Mouse (Mus musculus) midbrain, postnatal 0 days (tissue): ENCODE data around the gene Chic2. TPM values are rescaled to one million over a fixed set of nuclear protein-coding genes. Genes with fewer than 3 reads are reported as not detected.

Source experiments
- ATAC-seq: fragments of 200-750 bp; cut with Nextera tagmentation; 2 replicates; pipeline ENCODE4 v1.8.0; 2017; ENCODE audit warnings: moderate number of reproducible peaks, mild to moderate bottlenecking, moderate TSS enrichment, moderate library complexity; ENCODE audit not compliant: low FRiP score
- DNase-seq: peaks from one replicate; pipeline ENCODE4 v3.0.0-alpha.2; 2015; ENCODE audit warnings: low spot score
- H3K27ac ChIP-seq: fragments of 300-500 bp; sonication (generic); 2 replicates; pipeline ENCODE4 v1.5.1; 2014; ENCODE audit warnings: low read depth, mild to moderate bottlenecking, low read length, mixed read lengths
- H3K27me3 ChIP-seq: fragments of 300-500 bp; sonication (generic); 2 replicates; pipeline ENCODE4 v1.6.1; 2014; ENCODE audit warnings: low read length, control low read depth, mixed read lengths; ENCODE audit not compliant: insufficient read depth
- H3K36me3 ChIP-seq: fragments of 300-500 bp; sonication (generic); 2 replicates; pipeline ENCODE4 v1.6.1; 2014; ENCODE audit warnings: low read length, control low read depth, mixed read lengths; ENCODE audit not compliant: insufficient read depth
- H3K4me1 ChIP-seq: fragments of 300-500 bp; sonication (generic); 2 replicates; pipeline ENCODE4 v1.6.1; 2014; ENCODE audit warnings: mild to moderate bottlenecking, control low read depth, antibody characterized with exemption, low read length, mixed read lengths; ENCODE audit not compliant: insufficient read depth
- H3K4me2 ChIP-seq: fragments of 300-500 bp; sonication (generic); 2 replicates; pipeline ENCODE4 v1.6.1; 2014; ENCODE audit warnings: low read depth, mild to moderate bottlenecking, low read length, mixed read lengths; ENCODE audit not compliant: poor library complexity, severe bottlenecking
- H3K4me3 ChIP-seq: fragments of 300-500 bp; sonication (generic); 2 replicates; pipeline ENCODE4 v1.5.1; 2014; ENCODE audit warnings: low read depth, mild to moderate bottlenecking, low read length, moderate library complexity
- H3K9ac ChIP-seq: fragments of 300-500 bp; sonication (generic); replicated peaks from 2 replicates; pipeline ENCODE4 v1.6.1; 2014; ENCODE audit warnings: mild to moderate bottlenecking, low read length, moderate library complexity, mixed read lengths; ENCODE audit not compliant: poor library complexity, severe bottlenecking
- H3K9me3 ChIP-seq: fragments of 300-500 bp; sonication (generic); 2 replicates; pipeline ENCODE4 v1.6.1; 2016; ENCODE audit warnings: low read length, control low read depth
- CTCF ChIP-seq: IDR thresholded peaks from 2 replicates; pipeline ENCODE4 v1.5.1; 2016; ENCODE audit warnings: antibody characterized with exemption, mild to moderate bottlenecking
- WGBS: fragments of 180-500 bp; shearing (Covaris S2); extraction: QIAGEN DNeasy Blood & Tissue Kit; methylation state at CpG from one replicate; pipeline ENCODE4 v1.1.7; 2014; 5-methylcytosine and 5-hydroxymethylcytosine counted together
- polyA plus RNA-seq: library from polyadenylated mRNA; unstranded; fragments of >200 nt; fragmentation: Nextera tagmentation; extraction: Ambion mirVana; gene quantifications from 2 replicates; pipeline ENCODE4 v1.2.1, GENCODE M21; 2015
- total RNA-seq: library from RNA; depleted of rRNA; stranded (reverse); fragments of >200 nt; gene quantifications from 2 replicates; pipeline ENCODE4 v1.2.3, GENCODE M21; 2014

Gene Chic2
- total and polyA plus RNA-seq, 2 experiments from 2014 or later = 9.6 to 31.4 TPM

- H3K4me3 ChIP-seq = no peak overlapping the region
- no peak overlapping the region for H3K4me2 ChIP-seq
- 2% methylated on average over 27 of the region's 27 CpGs for whole genome bisulfite sequencing
- H3K27ac ChIP-seq = no peak overlapping the region
- DNase-seq (no peak), ATAC-seq (no peak)
- H3K36me3 ChIP-seq = no peaks in the 10 kb centered on the region
- no peak overlapping the region for H3K9ac ChIP-seq
- H3K9me3 ChIP-seq = no peaks in the 10 kb centered on the region
- H3K27me3 ChIP-seq = peaks cover 82% of the 10 kb centered on the region
- H3K4me1 ChIP-seq = peaks cover 3% of the 10 kb centered on the region; the same call in 1 of the 2 replicates
- TF ChIP-seq CTCF = no peak
These were observed 39.2 kb upstream of the Chic2 start for GRCm38 (mm10) chr5:75083591-75084392.

GRCm38 (mm10) chr5:75083061-75083460, 38.5 kb upstream of the Chic2 start:
- H3K4me3 ChIP-seq = no peak overlapping the region
- WGBS = under 1% methylated on average over 13 of the region's 14 CpGs

GRCm38 (mm10) chr5:75082439-75082838, 37.9 kb upstream of the Chic2 start:
- no peak for ATAC-seq
- WGBS = 7% methylated on average over 6 of the region's 6 CpGs
- Histone ChIP-seq H3K27me3 (peaks cover 91% of the 10 kb centered on the region), H3K9ac (no peak overlapping the region), H3K4me3 (no peak overlapping the region), H3K36me3 (no peaks in the 10 kb centered on the region), H3K27ac (no peak overlapping the region), H3K9me3 (no peaks in the 10 kb centered on the region), H3K4me1 (peaks cover 3% of the 10 kb centered on the region; the same call in 1 of the 2 replicates), H3K4me2 (no peak overlapping the region; the same call in 1 of the 2 replicates)
- no peak for TF ChIP-seq CTCF
- peak; percentile 8 for DNase-seq

More at GRCm38 (mm10) chr5:75083061-75083460, 38.5 kb upstream of the Chic2 start:
- no peak for TF ChIP-seq CTCF
- Histone ChIP-seq H3K9ac (no peak overlapping the region), H3K4me2 (no peak overlapping the region; the same call in 1 of the 2 replicates), H3K9me3 (no peaks in the 10 kb centered on the region), H3K36me3 (no peaks in the 10 kb centered on the region), H3K27ac (no peak overlapping the region), H3K27me3 (peaks cover 90% of the 10 kb centered on the region), H3K4me1 (peaks cover 3% of the 10 kb centered on the region; the same call in 1 of the 2 replicates)
- ATAC-seq (no peak), DNase-seq (no peak)

GRCm38 (mm10) chr5:75079564-75079963, 35.0 kb upstream of the Chic2 start:
- Histone ChIP-seq H3K4me3 (no peak overlapping the region), H3K27me3 (peaks cover 91% of the 10 kb centered on the region), H3K27ac (no peak overlapping the region), H3K4me2 (no peak overlapping the region), H3K4me1 (no peaks in the 10 kb centered on the region), H3K9me3 (no peaks in the 10 kb centered on the region), H3K9ac (no peak overlapping the region), H3K36me3 (no peaks in the 10 kb centered on the region)
- TF ChIP-seq CTCF = no peak
- 2% methylated on average over 7 of the region's 7 CpGs for WGBS
- DNase-seq = no peak
- no peak for ATAC-seq

GRCm38 (mm10) chr5:75077051-75077380, 32.4 kb upstream of the Chic2 start:
- DNase-seq = no peak
- TF ChIP-seq CTCF = no peak
- H3K4me2 ChIP-seq = no peak overlapping the region
- peaks cover 91% of the 10 kb centered on the region for H3K27me3 ChIP-seq
- H3K4me1 ChIP-seq = no peaks in the 10 kb centered on the region
- no peak overlapping the region for H3K9ac ChIP-seq
- under 1% methylated on average over 19 of the region's 19 CpGs for WGBS
- H3K9me3 ChIP-seq = no peaks in the 10 kb centered on the region
- no peak overlapping the region for H3K27ac ChIP-seq
- no peaks in the 10 kb centered on the region for H3K36me3 ChIP-seq
- no peak for ATAC-seq
- H3K4me3 ChIP-seq = no peak overlapping the region

GRCm38 (mm10) chr5:75076326-75077050, 31.9 kb upstream of the Chic2 start:
- H3K36me3 ChIP-seq = no peaks in the 10 kb centered on the region
- DNase-seq = no peak
- no peaks in the 10 kb centered on the region for H3K4me1 ChIP-seq
- H3K9ac ChIP-seq = no peak overlapping the region
- peak overlapping the region; percentile 25; the same call in 1 of the 2 replicates for H3K4me3 ChIP-seq
- ATAC-seq = no peak
- H3K4me2 ChIP-seq = peak overlapping the region; percentile 36
- 1% methylated on average over 17 of the region's 17 CpGs for WGBS
- TF ChIP-seq CTCF = no peak
- H3K27me3 ChIP-seq = peaks cover 93% of the 10 kb centered on the region
- H3K27ac ChIP-seq = no peak overlapping the region
- no peaks in the 10 kb centered on the region for H3K9me3 ChIP-seq
